Mouse (Mus musculus) ovary, postnatal 14 days (tissue): ENCODE results near the gene Tef.

Source experiments
- DNase-seq: peaks from one replicate; pipeline ENCODE4 v3.0.0; 2022; ENCODE audit warnings: low spot score

Gene Tef

GRCm38 (mm10) chr15:81850718-81851117 is 48.5 kb downstream of the Tef start:
- DNase-seq = no peak

DNA sequence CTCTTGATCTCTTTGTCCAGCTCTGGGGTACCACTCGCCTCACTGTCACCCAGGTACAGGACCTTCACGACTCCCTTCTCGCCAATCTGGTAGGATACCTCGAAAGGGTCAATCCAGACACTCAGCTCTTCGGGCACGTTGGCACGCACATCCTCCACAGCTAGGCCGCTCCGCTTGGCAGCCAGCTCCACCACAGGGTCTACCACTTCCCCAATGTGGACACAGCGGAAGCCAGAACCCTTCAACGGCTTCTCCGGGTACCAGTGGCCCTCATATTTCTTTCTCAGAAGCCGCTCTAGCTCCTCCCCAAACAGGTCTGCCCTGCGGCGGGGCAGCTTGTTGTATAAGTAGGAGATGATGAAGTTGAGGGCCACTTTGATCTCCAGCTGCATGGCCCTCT is 49.2 kb downstream of the Tef start:
- DNase-seq = no peak

DNA sequence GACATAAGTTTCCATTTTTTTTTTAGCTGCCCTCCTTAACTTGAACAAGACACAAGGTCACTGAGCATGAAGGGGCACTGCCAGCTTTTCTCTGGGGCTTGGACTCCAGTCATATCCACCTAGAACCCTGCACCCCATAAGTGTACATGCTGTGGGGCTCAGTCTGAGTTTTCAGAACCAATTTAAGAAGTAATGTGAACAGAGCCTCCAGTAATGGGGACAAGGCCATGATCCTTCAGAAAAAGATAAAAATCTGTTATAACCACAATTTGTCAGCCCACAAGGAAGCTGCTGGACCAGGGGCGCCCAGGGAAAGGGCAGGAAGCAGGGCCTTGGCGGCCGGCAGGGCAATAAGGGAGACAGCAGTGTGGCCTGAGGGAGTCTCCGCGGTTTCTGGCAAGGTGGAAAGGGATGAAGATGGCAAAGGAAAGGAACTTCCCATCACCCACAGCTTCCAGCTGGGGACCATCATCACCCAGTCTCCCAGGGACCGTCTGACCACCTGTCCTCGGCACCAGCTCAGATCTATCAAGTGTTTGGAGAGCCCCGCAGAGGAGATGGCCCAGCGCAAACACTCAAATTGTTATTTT is 50.3 kb downstream of the Tef start:
- no peak for DNase-seq

DNA sequence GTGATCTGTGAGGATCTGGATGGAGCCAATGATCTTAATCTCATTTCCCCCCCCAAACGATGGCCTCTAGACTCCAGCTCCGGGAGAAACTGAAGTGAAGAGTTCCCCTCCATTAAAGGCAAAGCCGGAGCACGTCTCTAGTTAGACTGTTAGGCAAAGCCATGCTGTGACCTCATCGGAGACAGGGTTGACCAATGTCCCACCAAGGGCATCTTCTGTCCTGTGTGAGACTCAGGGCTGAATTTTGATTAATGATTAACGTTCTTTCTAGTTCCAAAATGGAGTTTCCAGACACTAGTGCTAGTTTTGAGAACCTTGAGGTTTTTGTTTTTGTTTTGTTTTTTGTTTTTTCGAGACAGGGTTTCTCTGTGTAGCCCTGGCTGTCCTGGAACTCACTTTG is 50.9 kb downstream of the Tef start:
- DNase-seq = no peak

GRCm38 (mm10) chr15:81856030-81856790 is 54.0 kb downstream of the Tef start:
- DNase-seq = peak; percentile 63

DNA sequence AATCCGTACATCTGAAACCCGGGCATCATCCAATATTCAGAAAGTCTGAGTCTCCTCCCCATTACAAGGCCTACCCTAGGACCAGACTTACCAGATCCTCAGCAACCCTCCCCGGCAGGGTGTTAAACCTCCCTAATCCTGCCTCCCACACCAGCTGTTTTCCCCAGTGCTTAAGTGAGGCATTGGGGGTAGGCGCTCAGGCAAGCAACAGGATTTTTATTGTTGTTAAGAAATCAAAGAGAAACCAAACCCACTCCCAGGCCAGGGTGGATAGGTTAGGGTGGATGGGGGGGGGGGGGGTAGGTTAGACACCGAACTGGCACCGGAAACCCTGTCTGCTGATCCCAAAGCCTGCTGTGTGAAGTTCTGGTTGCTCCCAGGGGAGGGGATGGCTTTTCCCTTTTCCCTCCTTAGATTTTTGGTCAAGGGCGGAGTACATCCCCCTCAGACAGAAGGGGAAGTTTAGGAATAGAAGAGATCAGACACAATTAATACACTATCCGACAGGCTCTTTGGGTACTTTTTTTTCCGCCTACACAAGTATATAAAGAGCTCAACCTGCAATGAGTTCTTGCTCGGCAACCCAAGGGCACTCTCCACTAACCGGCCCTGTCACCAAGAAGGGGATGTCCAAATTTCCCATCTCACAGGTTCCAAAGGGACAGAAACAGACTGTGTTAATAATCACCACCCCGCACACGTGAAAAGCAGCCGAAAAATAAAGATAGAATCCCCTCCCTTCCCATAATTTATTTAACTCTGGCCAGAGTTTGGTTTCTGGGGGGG is 54.9 kb downstream of the Tef start:
- DNase-seq = no peak

GRCm38 (mm10) chr15:81857724-81858116 is 55.5 kb downstream of the Tef start:
- DNase-seq = no peak

- DNase-seq = peak; percentile 96
These were observed 55.9 kb downstream of the Tef start for GRCm38 (mm10) chr15:81858138-81858516.

DNA sequence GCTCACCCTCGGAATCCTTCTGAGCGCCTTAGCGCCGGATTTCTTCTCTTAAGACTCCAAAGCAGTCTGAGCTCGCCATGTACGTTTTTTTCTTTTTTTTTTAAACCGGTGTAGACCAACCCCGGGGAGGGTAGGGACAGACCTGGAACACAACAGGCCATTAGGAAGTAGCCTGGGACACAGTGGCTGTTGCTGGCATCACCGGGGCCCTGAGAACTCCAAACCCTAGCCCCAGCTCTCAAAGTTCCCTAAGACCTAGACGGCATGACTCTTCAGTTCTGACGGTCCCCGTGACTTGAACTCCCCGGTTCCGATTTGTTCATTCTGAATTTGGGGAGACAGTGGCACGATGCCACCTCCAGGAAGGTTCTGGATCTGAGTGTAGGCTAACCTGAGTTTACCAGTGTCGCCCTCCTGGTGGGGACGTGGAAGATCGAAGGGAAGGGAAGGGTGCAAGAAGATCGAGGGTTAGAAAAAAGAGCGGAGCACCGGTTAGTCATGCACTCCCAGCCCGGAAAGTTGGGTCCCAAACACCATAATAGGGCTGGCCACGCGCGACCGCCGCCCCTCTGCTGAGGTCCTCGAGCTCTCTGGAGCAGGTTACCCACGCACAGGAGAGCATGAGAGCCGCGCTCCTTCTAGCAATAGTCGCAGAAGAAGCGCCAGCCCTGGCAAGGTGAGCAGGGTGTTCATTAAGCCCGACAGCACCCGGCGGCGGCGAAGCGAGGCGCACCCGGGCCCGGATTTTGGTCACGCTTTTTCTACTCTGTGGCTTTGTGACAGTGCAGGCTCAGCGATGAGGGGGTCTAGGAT is 56.5 kb downstream of the Tef start, which contains the start of gene Tob2:
Gene Tob2 (minus strand): TSS at position 280 of the 813 bp plus-strand sequence.
- no peak for DNase-seq

- DNase-seq = peak; percentile 60
These were observed 57.4 kb downstream of the Tef start for GRCm38 (mm10) chr15:81859330-81860255.

GRCm38 (mm10) chr15:81860471-81861135 is 58.4 kb downstream of the Tef start:
- DNase-seq = no peak

DNA sequence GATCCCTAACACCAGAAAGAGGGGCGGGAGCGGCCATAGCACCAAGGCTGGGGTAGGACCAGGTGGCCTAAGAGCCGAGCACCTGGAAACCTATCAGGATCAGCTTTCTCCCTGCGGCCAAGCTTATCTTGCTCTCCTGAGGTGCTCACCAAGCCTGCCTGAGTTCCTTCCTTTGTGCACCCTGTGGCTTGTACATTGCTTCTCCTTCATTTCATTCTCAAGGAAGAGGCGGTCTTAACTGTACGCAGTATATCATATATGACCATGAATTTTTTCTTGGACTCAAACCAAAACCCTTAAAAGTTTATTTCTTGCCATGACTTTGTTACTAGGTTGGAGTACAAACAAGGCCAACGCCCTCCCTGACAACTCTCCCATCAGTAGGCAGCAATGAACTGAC is 62.0 kb downstream of the Tef start:
- no peak for DNase-seq

DNA sequence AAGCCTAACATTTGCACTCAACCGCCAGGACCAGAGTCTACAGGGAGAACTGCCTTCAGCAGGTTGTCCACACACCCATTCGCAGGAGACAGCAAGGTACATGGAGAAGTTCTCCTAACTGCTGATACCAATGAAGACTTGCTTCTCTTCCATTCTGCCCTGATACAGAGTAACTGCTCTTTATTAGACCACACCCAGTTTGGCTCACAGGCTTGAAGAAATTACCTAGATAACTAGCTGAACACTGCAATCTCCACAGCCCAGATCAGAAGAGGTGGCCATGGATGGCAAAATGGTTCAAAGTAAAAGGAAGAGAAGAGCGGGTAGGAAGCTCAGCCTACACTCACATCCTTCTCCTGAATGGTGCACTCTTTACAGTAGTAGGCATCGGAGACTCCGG is 67.8 kb downstream of the Tef start:
- no peak for DNase-seq

DNA sequence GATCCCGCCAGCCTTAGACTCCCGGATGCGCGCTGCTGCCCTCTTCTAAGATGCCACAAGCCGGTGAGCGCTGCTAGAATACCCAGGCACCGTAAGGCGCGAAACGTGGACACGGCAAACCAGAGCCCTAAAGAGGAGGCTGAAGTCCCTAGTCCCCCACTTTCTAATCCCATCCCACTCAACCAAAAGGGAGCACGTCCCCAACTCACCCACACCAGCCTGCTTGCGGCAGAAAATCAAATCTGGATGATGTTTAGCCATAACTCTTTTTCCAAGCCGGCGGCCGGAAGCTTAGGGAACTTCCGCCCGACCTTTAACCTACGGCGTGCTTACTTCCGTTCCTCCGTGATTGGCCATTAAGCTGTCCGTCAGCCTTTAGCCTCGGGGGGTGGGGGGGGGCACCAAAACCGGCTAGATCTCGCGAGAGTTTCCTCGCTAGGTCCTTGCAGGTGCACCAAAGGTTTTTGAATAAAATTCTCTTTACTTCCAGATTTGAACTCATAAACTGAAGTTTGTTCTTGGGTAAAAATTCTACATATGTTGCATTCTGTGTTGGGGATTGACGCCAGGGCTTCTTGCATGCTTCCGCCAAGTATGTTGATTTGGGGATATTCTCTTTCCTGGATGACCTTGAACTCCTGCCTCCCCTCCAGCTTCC is 69.5 kb downstream of the Tef start, which contains the start of gene Phf5a:
Gene Phf5a (minus strand): TSS at position 308 of the 658 bp plus-strand sequence.
- DNase-seq = peak; percentile 74

DNA sequence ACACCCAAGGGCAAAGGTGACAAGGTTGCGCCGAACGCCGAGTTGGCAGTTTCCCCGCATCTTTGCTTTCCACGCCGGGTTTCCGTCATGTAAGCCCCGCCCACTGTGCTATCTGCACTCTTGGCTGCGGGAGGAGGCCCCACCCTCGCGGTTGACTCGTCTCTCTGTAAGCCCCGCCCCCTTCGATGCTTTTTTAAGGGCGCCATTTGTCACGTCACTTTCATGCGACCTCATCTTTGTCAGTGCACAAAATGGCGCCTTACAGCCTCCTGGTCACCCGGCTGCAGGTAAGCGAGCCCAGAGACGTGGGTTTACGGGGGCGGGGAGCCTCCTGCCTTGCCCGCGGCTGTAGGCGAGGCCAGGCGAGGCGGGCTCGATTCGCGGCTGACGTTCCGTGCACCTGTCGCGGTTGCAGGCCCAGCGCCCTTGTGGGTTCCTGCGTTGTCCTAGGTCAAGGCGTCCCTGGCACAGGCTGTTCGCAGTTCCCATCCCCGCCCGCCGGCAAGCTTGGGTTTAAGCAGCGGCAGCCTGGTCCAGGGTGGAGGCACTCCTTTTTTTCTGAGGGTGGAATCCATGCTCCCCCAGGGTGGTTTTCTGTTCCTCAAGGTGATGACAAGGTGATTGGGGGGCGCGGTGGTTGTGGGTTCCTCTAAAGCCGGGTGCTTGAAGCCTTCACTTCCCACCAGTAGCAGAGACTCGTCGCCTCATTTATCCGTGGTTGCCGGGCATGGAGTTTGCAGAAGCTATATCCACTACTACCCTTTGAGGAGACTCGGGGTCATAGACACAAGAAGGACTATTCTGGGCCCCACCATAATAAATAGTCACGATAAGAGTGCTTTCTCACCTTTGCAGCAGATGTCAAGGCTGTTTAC is 70.3 kb downstream of the Tef start, which contains the start of gene Aco2:
Gene Aco2 (plus strand): TSS at position 48 of the 875 bp plus-strand sequence.
- peak; percentile 100 for DNase-seq
